Mouse (Mus musculus) embryonic facial prominence, embryonic 15.5 days (tissue): ENCODE measurements at regions not wholly inside any gene's neighbourhood (a gene's known extent, or its start where the extent isn't known, plus 50 kb on each side); places are given as distances from the start of the nearest gene placed in this dataset.
A peak's percentile ranks its signal among the peaks of the same experiment; 100 is the strongest.

Experiments
- ATAC-seq: fragments of 200-750 bp; cut with Nextera tagmentation; 2 replicates; pipeline ENCODE4 v1.8.0; 2017; ENCODE audit warnings: low read depth, moderate TSS enrichment; ENCODE audit not compliant: insufficient number of reproducible peaks, low FRiP score, low TSS enrichment
- H3K27ac ChIP-seq: fragments of 300-500 bp; sonication (generic); replicated peaks from 2 replicates; pipeline ENCODE4 v1.5.1; 2015; ENCODE audit warnings: mild to moderate bottlenecking, inconsistent platforms
- H3K27me3 ChIP-seq: fragments of 300-500 bp; sonication (generic); 2 replicates; pipeline ENCODE4 v1.6.1; 2015; ENCODE audit warnings: inconsistent platforms
- H3K36me3 ChIP-seq: fragments of 300-500 bp; sonication (generic); 2 replicates; pipeline ENCODE4 v1.6.1; 2015; ENCODE audit warnings: mild to moderate bottlenecking, inconsistent platforms
- H3K4me1 ChIP-seq: fragments of 300-500 bp; sonication (generic); 2 replicates; pipeline ENCODE4 v1.6.1; 2015; ENCODE audit warnings: inconsistent platforms
- H3K4me2 ChIP-seq: fragments of 300-500 bp; sonication (generic); replicated peaks from 2 replicates; pipeline ENCODE4 v1.6.1; 2015; ENCODE audit warnings: mild to moderate bottlenecking, inconsistent platforms
- H3K4me3 ChIP-seq: fragments of 300-500 bp; sonication (generic); replicated peaks from 2 replicates; pipeline ENCODE4 v1.5.1; 2015; ENCODE audit warnings: mild to moderate bottlenecking, inconsistent platforms
- H3K9ac ChIP-seq: fragments of 300-500 bp; sonication (generic); 2 replicates; pipeline ENCODE4 v1.6.1; 2015; ENCODE audit warnings: inconsistent platforms
- H3K9me3 ChIP-seq: fragments of 300-500 bp; sonication (generic); replicated peaks from 2 replicates; pipeline ENCODE4 v1.6.1; 2016; ENCODE audit warnings: inconsistent platforms
- whole genome bisulfite sequencing: fragments of 180-500 bp; shearing (Covaris S2); methylation state at CpG from one replicate; pipeline ENCODE4 v1.1.7; 2015; 5-methylcytosine and 5-hydroxymethylcytosine counted together

DNA sequence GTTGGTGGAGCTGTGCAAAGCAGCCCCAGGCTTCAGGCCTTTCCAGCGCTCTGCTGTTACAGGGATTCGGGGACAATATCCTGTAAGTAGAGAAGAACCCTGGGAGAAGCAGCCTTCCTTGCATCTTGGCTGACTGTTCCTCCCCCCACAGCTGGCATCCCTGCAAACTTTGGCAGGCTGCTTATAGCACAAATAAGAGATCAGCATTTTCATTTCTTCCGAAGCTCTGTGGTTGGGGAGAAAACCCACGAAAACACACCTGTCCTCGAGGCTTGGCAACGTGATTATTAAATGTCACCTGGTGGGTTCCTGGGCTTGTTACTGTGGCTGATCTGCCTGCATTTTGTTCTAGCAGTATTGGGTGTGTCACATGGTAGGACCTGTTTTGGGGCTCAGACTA, 86.5 kb upstream of the Eef2kmt start:
- no peak overlapping the region for H3K4me2 ChIP-seq
- H3K27me3 ChIP-seq, result no peaks in the 10 kb centered on the region
- no peak overlapping the region for H3K4me3 ChIP-seq
- H3K36me3 ChIP-seq, result no peaks in the 10 kb centered on the region
- H3K9me3 ChIP-seq, result no peaks in the 10 kb centered on the region
- no peak for ATAC-seq
- H3K9ac ChIP-seq, result no peak overlapping the region
- WGBS, result 56% methylated on average over 6 of the region's 6 CpGs
- no peaks in the 10 kb centered on the region for H3K4me1 ChIP-seq
- no peak overlapping the region for H3K27ac ChIP-seq

- H3K4me1 ChIP-seq, result no peaks in the 10 kb centered on the region
- WGBS, result 64% methylated on average over 1 of the region's 1 CpGs
- no peaks in the 10 kb centered on the region for H3K27me3 ChIP-seq
- ATAC-seq, result no peak
- no peak overlapping the region for H3K4me2 ChIP-seq
- no peak overlapping the region for H3K9ac ChIP-seq
- no peaks in the 10 kb centered on the region for H3K9me3 ChIP-seq
- no peak overlapping the region for H3K4me3 ChIP-seq
- H3K27ac ChIP-seq, result no peak overlapping the region
- H3K36me3 ChIP-seq, result no peaks in the 10 kb centered on the region
These were observed 60.5 kb upstream of the Eef2kmt start for GRCm38 (mm10) chr16:5316271-5316670.

GRCm38 (mm10) chr16:5313261-5313660, 57.5 kb upstream of the Eef2kmt start:
- no peak for ATAC-seq
- WGBS, result 79% methylated on average over 6 of the region's 6 CpGs
- H3K4me1 ChIP-seq, result no peaks in the 10 kb centered on the region
- peaks cover under 1% of the 10 kb centered on the region; the same call in 1 of the 2 replicates for H3K27me3 ChIP-seq
- no peak overlapping the region for H3K9ac ChIP-seq
- H3K36me3 ChIP-seq, result no peaks in the 10 kb centered on the region
- H3K4me2 ChIP-seq, result no peak overlapping the region
- H3K4me3 ChIP-seq, result no peak overlapping the region
- H3K27ac ChIP-seq, result no peak overlapping the region
- no peaks in the 10 kb centered on the region for H3K9me3 ChIP-seq

DNA sequence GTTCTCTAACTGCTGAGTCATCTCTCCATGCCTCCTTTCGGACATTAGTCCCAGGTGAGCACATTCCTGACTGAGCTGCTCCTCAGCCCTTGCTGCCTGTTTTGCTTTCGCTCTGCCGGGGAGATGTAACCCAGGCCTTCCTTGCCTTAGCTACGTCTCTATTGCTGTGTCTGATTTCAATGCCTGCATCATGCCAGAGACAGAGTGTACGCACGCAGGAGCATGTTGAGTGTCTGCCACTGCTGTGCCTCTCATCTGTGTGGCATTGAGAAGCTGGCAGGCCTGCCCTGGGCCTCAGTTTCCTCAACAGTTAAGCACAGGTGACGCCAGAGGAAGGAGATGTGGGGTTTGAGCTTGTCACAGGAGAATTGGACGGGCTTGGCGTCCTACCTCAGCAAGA, 55.7 kb upstream of the Eef2kmt start:
- no peaks in the 10 kb centered on the region for H3K36me3 ChIP-seq
- no peak overlapping the region for H3K4me3 ChIP-seq
- H3K9me3 ChIP-seq, result no peaks in the 10 kb centered on the region
- H3K27ac ChIP-seq, result no peak overlapping the region
- ATAC-seq, result no peak
- no peak overlapping the region for H3K9ac ChIP-seq
- WGBS, result 74% methylated on average over 9 of the region's 9 CpGs
- H3K4me2 ChIP-seq, result no peak overlapping the region
- peaks cover 7% of the 10 kb centered on the region for H3K4me1 ChIP-seq
- H3K27me3 ChIP-seq, result peaks cover 15% of the 10 kb centered on the region

DNA sequence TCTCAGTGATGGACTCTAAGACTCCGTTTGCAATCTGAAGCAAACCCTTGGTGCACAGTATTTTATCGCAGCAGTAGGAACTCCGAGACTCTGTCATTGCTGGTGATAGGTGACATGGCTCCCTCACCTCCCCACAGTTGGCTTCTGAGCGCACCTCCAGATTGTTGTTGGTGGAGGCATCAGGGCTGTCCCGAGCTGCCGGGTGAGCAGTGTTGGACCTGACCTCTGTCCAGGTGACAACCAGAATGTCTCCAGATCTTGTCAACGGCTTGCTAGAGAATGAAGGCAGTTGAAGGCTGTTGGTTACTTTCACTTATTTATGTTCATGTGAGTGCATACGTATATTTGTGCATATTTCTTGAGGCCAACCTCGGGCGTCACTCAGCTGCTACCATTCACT, 55.0 kb upstream of the Eef2kmt start:
- H3K36me3 ChIP-seq, result no peaks in the 10 kb centered on the region
- no peak overlapping the region for H3K9ac ChIP-seq
- H3K4me3 ChIP-seq, result no peak overlapping the region
- H3K27me3 ChIP-seq, result peaks cover 15% of the 10 kb centered on the region
- ATAC-seq, result no peak
- 88% methylated on average over 10 of the region's 10 CpGs for WGBS
- no peak overlapping the region for H3K4me2 ChIP-seq
- peaks cover 7% of the 10 kb centered on the region for H3K4me1 ChIP-seq
- no peaks in the 10 kb centered on the region for H3K9me3 ChIP-seq
- no peak overlapping the region for H3K27ac ChIP-seq

GRCm38 (mm10) chr16:5307761-5308160, 52.0 kb upstream of the Eef2kmt start:
- WGBS, result 78% methylated on average over 7 of the region's 7 CpGs
- no peak overlapping the region for H3K4me3 ChIP-seq
- H3K9me3 ChIP-seq, result no peaks in the 10 kb centered on the region
- no peak overlapping the region for H3K27ac ChIP-seq
- no peak for ATAC-seq
- peaks cover 15% of the 10 kb centered on the region for H3K27me3 ChIP-seq
- peaks cover 7% of the 10 kb centered on the region for H3K4me1 ChIP-seq
- no peak overlapping the region for H3K4me2 ChIP-seq
- no peaks in the 10 kb centered on the region for H3K36me3 ChIP-seq
- H3K9ac ChIP-seq, result no peak overlapping the region

- ATAC-seq, result no peak
These were observed 51.4 kb upstream of the Eef2kmt start for GRCm38 (mm10) chr16:5307249-5307605.

GRCm38 (mm10) chr16:5306588-5307248, 50.9 kb upstream of the Eef2kmt start:
- H3K4me1 ChIP-seq, result peaks cover 7% of the 10 kb centered on the region
- WGBS, result 1% methylated on average over 36 of the region's 36 CpGs
- peaks cover 15% of the 10 kb centered on the region for H3K27me3 ChIP-seq
- H3K36me3 ChIP-seq, result no peaks in the 10 kb centered on the region
- H3K9me3 ChIP-seq, result no peaks in the 10 kb centered on the region
- no peak overlapping the region for H3K27ac ChIP-seq
- peak; percentile 81 for ATAC-seq
- peak overlapping the region; percentile 89 for H3K4me2 ChIP-seq
- H3K4me3 ChIP-seq, result peak overlapping the region; percentile 43
- no peak overlapping the region; the same call in 1 of the 2 replicates for H3K9ac ChIP-seq

More at GRCm38 (mm10) chr16:5307249-5307605, 51.4 kb upstream of the Eef2kmt start:
- Histone ChIP-seq H3K36me3 (no peaks in the 10 kb centered on the region), H3K4me3 (peak overlapping the region; percentile 43), H3K4me1 (peaks cover 7% of the 10 kb centered on the region), H3K9ac (no peak overlapping the region), H3K9me3 (no peaks in the 10 kb centered on the region), H3K4me2 (peak overlapping the region; percentile 89), H3K27me3 (peaks cover 15% of the 10 kb centered on the region), H3K27ac (no peak overlapping the region)
- 64% methylated on average over 7 of the region's 7 CpGs for WGBS
